Comparison of ENCODE assay signal across 19 mouse cellular contexts in genomic region chr16:24826390-24826789, GRCm38 (mm10).
DNase-seq lines count a peak whose midpoint lies in the region; ATAC-seq lines count a peak whose summit lies in the region.
"Had no signal": no experiment of that assay in that cellular context is flagged by ENCODE, and none has a peak within 500 bp of the region (broad histone marks: within the 10 kb centered on the region; RNA-seq: fewer than 3 reads in every experiment).

No protein-coding gene starts in this region.

- WGBS in hindbrain, embryonic 13.5 days: 93% methylated on average over 4 of the region's 4 CpGs
- WGBS in hindbrain, embryonic 16.5 days: 96% methylated on average over 4 of the region's 4 CpGs

- peak; percentile 77 for ATAC-seq in megakaryocyte, adult 5-6 weeks (ENCODE audit: poor library complexity, severe bottlenecking)
- ATAC-seq in hindbrain, embryonic 13.5 days (ENCODE audit: low FRiP score): no peak
- no peak for ATAC-seq in hindbrain, embryonic 16.5 days

- H3K36me3 ChIP-seq in hindbrain, embryonic 13.5 days: no peaks in the 10 kb centered on the region
- H3K36me3 ChIP-seq in hindbrain, embryonic 16.5 days (ENCODE audit: control insufficient read depth, insufficient read depth, low read length): no peaks in the 10 kb centered on the region
- H3K36me3 ChIP-seq: embryonic facial prominence, embryonic 13.5 days; forebrain, embryonic 12.5 days; liver, embryonic 15.5 days had no signal

- no peak overlapping the region for H3K27ac ChIP-seq in hindbrain, embryonic 13.5 days
- H3K27ac ChIP-seq in hindbrain, embryonic 16.5 days (ENCODE audit: low read depth, low read length): no peak overlapping the region
- H3K27ac ChIP-seq: embryonic facial prominence, embryonic 13.5 days; forebrain, embryonic 12.5 days; gastrocnemius, adult 2 months; heart, embryonic 10.5 days; liver, embryonic 15.5 days had no signal

- no peaks in the 10 kb centered on the region for H3K4me1 ChIP-seq in hindbrain, embryonic 13.5 days (replicated peaks)
- no peaks in the 10 kb centered on the region for H3K4me1 ChIP-seq in hindbrain, embryonic 16.5 days (ENCODE audit: control insufficient read depth, insufficient read depth, low read depth, low read length)
- H3K4me1 ChIP-seq: forebrain, embryonic 12.5 days; liver, embryonic 15.5 days had no signal

- intact Hi-C loops in heart, postnatal 25 days (cut with DNase I): no loop called here
- intact Hi-C loops in left cerebral cortex, postnatal 36 days (cut with DNase I): no loop called here

- peak; percentile 92 for DNase-seq in heart, adult 11 months
- no peak for DNase-seq in heart, postnatal 25 days (ENCODE audit: low spot score)
- DNase-seq in thymus, postnatal 0 days (ENCODE audit: low spot score): peak; percentile 18
- no peak for DNase-seq in thymus, postnatal 4 days
- DNase-seq in left cerebral cortex, postnatal 36 days (ENCODE audit: low spot score in 2 of 2): no peak
- DNase-seq: cerebellum, postnatal 10 days; gastrocnemius, adult 2 months; heart, postnatal 4 days; kidney, adult 18-20 months; left cerebral cortex, postnatal 4 days had no signal

- H3K4me2 ChIP-seq in hindbrain, embryonic 13.5 days: no peak overlapping the region
- H3K4me2 ChIP-seq in hindbrain, embryonic 16.5 days (ENCODE audit: low read length): no peak overlapping the region
- H3K4me2 ChIP-seq: embryonic facial prominence, embryonic 13.5 days; forebrain, embryonic 12.5 days; liver, embryonic 15.5 days had no signal

- H3K4me3 ChIP-seq in hindbrain, embryonic 13.5 days: no peak overlapping the region
- no peak overlapping the region for H3K4me3 ChIP-seq in hindbrain, embryonic 16.5 days (ENCODE audit: low read length)
- H3K4me3 ChIP-seq: embryonic facial prominence, embryonic 13.5 days; forebrain, embryonic 12.5 days; gastrocnemius, adult 2 months; heart, embryonic 10.5 days; liver, embryonic 15.5 days; megakaryocyte, embryonic 14.5 days; myocyte had no signal

- no peaks in the 10 kb centered on the region for H3K27me3 ChIP-seq in hindbrain, embryonic 13.5 days
- no peaks in the 10 kb centered on the region for H3K27me3 ChIP-seq in hindbrain, embryonic 16.5 days (replicated peaks; ENCODE audit: control insufficient read depth, insufficient read depth, low read length)
- H3K27me3 ChIP-seq: embryonic facial prominence, embryonic 13.5 days; forebrain, embryonic 12.5 days; liver, embryonic 15.5 days had no signal

- H3K9ac ChIP-seq in hindbrain, embryonic 13.5 days: no peak overlapping the region
- no peak overlapping the region for H3K9ac ChIP-seq in hindbrain, embryonic 16.5 days (ENCODE audit: low read depth, low read length)
- H3K9ac ChIP-seq: embryonic facial prominence, embryonic 13.5 days; forebrain, embryonic 12.5 days; liver, embryonic 15.5 days had no signal

- no peaks in the 10 kb centered on the region for H3K9me3 ChIP-seq in hindbrain, embryonic 13.5 days
- H3K9me3 ChIP-seq in hindbrain, embryonic 16.5 days (ENCODE audit: control insufficient read depth, low read length): no peaks in the 10 kb centered on the region
- H3K9me3 ChIP-seq: embryonic facial prominence, embryonic 13.5 days; forebrain, embryonic 12.5 days; heart, embryonic 10.5 days; liver, embryonic 15.5 days had no signal

Comparison
In these comparisons a context has a peak if more than half of its experiments do, and no peak if none do; other contexts are left out.
1. DNase-seq: peak in heart, adult 11 months (single experiment) and thymus, postnatal 0 days (single experiment); none in heart, postnatal 25 days (single experiment), thymus, postnatal 4 days (single experiment) and left cerebral cortex, postnatal 36 days (0 of 2).